Mouse (Mus musculus): ENCODE results near the gene Gm5426.

Gm5426 gene

DNA sequence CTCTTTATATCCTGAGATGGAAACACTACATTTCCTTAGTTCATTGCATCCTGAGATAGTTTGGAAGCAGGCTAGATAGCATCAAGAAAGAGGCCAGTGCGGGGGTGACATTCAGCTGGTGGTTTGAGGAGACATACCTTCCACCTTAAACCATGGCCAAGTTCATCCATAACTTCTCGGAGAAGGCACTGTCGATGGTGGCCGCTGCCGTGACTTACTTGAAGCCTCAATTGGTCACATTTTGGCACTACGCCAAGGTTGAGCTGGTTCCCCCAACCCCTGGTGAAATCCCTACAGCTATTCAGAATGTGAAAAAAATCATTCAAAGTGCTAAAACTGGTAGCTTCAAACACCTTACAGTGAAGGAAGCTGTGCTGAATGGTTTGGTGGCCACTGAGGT, at the start of gene Gm5426:
TSS of gene Gm5426 (plus strand) at position 153 of the 400 bp plus-strand sequence.
- DNase-seq (ENCODE audit: low read depth, low spot score): peak; percentile 28

DNA sequence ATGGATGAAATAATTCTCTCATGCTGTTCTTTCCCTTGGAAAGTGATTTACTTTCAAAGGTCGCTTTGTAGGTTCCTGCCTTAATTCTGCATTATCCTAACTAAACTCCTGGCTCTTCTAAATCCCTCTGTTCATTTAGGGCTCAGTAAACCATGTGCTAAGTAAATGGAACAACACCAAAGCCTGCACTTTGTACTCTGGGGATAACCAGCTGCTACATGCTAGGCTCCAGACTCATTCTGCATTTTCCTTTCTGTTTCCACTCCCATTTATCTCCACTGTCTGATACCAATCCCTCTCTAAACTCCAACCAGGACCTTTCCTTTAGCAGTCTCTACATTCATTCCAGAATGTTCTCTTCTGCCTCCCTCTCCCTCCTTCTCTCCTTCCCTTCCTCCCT, 46.7 kb upstream of the Gm5426 start:
- no peak for DNase-seq (ENCODE audit: low read depth, low spot score)

DNA sequence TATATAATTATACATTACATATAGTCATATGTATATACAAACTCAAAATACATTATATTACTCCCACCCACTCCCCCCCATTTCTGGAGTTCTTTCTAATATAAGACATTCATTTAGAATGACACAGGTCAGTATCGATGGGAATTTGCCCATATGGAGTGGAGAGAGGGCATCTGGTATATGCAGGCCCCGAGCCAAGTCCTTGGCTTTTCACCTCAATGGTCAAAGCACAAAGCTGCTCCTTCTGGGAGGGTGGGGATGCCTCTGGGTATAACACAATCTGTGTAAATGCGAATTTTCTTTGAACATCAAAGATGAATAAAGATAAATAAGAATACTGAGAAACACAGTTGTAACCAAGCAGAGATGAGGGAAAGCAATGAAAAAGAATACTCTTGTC, 46.0 kb upstream of the Gm5426 start:
- DNase-seq (ENCODE audit: low read depth, low spot score): no peak

DNA sequence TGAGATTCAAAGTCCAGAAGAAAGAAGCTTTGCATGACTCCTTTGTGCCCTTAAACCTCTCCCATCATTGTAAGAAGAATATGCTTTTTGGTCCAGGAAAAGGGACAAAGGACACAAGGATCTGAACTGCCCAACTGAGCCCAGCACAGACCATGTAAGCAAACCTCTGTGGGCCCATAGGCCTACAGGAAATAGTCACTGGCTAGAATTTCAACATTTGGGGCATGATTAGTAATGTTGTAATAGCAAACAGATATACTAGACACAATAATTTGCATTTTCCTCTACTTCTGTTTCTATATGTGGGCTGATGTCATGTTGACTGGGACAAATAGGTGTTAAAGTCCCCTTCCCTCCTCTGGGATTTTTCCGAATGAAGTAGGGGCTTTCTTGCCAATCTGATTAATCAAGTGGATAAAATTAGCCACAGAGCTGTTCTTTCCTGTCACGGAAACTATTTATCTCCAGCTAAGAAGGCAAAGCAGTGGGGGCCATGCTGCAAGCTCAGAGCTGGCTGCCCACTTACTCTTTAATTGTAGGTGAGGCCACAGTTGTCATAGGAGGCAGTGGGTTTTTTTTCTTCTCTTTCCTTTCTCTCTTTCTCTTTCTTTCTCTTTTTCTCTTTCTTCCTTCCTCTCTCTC, 42.4 kb upstream of the Gm5426 start:
- peak; percentile 15 for DNase-seq (ENCODE audit: low read depth, low spot score)

DNA sequence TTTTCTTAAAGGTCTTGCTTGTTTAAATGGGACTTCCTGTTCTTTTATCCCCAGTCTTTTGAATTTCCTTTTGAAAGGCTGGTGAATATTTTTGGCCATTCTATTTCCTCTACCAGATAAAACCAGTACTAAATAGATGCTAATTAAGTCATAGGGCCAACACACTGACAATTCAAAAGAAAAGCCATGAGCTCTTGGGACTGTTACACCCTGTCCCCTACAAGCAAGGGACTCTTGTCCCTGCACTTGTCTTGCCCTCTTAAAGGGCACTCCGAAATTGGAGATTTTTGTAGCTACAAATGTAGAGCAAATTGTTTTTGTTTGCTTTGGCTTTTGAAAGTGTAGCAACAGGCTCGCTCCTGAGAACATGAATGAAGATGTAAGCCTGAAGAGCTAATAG, 41.8 kb upstream of the Gm5426 start:
- no peak for DNase-seq (ENCODE audit: low read depth, low spot score)

DNA sequence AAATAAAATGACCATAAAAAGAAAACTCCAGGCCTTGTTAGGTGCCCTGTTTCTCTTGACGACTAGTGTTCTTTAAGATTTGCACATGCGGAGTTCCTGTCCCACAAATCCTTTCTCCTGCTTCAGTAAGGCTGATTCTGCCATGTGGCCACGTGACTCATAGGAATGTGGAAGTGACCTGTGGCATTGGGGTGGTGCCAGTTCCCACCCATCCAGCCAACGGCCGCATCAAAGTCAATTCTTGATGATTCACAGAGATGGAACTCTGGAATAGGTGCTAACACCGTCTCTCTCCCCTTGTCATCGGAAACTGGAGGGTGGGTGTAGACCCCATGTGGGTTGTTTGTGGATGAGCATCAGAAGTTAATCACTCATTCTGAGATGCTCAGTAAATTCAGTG, 39.7 kb upstream of the Gm5426 start:
- no peak for DNase-seq (ENCODE audit: low read depth, low spot score)

DNA sequence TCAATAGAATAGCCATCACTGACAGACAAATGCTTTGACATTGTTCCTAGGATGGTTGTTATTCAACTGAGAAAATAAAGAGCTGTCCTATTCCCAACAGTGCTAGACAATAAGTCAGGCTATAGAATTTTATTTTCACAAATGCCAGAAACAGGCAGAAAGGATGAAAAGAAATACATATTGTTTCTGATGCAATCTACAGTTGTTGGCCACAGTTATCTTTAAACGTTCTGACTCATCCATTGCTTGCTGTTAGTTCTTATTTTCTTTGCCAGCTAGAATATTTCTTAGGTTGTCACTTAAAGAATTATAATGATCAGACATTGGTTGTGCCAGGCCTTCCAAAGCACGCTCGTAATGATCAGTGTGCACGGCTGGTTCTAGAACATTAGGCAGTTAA, 35.4 kb upstream of the Gm5426 start:
- DNase-seq (ENCODE audit: low read depth, low spot score): no peak

DNA sequence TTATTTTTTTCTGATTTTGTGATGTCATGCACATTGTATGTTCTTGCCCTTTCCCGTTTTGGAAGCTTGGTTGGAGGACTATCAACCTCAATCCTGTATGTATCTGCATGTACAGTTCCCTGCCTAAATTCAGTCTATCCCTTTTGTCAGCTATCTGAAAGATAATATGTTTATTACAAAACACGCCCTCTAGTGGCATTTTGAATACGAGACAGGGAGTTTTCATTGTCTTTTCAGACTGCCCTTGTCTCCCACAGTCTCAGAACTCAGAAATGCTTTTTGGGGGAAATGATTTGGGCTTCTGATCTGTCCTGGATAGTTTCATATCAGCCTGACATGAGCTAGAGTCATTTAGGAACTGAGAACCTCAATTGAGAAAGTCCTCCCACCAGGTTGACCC, 32.2 kb upstream of the Gm5426 start:
- DNase-seq (ENCODE audit: low read depth, low spot score): peak; percentile 22

DNA sequence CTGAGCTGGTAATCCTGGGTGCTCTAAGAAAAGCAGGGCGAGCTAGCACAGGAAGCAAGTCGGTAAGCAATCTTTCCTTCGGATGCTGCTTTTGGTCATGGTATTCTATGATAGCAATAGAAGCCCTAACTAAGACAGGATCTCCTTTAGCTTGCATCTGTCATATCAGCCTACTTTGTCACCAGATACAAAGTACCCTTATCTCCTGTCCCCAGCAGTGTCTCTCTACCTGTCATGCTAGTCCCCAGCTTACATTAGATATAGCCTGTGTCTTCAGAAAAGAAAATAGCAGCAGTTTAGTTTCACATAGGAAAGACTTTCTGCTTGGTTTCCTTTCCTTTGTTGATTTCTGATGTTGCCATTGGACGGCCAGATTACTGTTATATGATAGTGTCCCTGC, 31.8 kb upstream of the Gm5426 start:
- DNase-seq (ENCODE audit: low read depth, low spot score): no peak

DNA sequence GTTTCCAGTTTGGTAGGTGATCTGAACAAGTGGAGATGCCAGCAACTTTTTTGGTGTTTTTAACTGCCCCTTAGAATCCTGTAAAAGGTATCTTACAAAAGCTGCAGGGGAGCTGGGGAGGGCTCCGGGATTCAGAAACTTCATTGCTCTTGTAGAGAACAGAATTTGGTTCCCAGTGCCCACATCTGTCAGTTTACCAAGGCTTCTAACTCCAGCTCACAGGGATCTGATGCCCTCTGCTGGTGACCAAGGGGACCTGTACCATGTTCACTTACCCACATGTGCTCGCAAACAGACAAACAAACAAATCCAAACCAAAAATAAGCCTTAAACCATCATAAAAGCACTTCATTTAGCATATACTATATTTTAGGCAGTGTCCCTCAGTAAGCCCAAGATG, 31.3 kb upstream of the Gm5426 start:
- DNase-seq (ENCODE audit: low read depth, low spot score): peak; percentile 55

DNA sequence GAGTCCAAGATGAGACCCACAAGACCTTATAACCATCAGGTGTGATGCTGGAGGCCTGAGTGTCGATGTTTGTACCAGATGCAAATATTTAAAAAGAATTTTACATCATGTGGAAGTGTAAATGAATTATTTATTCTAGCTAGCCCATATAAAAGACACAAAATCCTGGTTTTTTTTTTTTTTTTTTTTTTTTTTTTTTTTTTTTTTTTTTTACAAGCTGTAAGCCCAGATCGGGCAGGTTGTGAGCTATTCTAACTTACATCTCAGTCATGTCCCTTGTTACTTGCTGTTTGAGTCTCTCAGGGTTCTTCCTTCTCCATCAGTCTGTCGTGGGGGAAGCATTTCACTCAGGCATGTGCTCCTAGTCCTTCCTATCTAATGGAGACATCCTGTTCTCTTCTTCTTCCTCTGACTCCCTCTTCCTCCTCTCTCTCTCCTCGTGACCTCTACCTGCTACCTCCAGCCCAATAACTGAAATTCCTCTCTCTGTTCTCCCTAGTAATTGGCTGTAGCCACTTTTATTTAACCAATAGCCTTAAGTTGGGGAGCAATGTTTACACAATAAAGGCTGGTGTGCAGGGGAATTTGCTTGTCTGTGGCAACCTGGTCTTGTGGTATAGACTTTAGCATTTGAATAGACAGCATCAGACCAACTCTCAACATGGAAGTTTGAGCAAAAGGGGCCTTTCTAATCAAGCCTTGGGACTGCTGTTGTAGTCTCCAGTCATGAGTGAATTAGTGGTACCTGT, 29.3 kb upstream of the Gm5426 start:
- no peak for DNase-seq (ENCODE audit: low read depth, low spot score)

DNA sequence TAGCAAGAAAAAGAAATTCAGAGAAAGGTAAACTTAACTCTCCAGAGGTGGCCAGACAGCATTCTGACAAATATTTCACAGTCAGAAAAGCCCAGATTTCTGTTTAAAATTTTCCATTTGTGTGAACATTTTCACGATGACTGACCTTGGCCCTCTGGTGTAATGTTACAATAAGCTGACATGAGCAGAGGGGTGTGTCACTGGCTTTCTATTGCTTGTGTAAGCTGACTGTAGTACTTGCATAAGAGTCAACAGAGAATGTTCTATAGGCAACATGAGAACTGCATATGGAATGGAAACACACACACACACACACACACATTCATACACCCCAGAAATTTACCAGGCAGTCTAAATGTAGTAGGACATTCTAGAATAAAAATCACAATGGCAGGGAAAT, 28.6 kb upstream of the Gm5426 start:
- no peak for DNase-seq (ENCODE audit: low read depth, low spot score)

DNA sequence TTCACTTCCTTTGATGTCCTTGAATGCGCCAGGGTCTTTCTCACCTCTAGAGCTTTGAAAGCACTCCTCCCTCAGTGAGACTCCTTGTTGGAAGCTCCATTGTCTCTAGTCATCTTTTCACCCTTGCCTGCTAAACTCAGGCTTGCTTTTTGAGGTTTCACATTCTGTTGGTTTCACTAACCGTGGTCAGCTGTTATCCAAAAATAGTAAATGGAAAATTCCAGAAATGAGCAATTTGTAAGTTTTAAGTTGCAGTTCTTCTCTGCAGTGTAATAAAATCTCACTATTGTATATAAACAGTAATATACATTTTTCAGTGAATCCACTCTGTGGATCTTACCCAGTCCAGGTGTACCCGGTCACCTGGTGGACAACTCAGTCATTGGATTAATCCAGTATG, 21.1 kb upstream of the Gm5426 start:
- no peak for DNase-seq (ENCODE audit: low read depth, low spot score)

DNA sequence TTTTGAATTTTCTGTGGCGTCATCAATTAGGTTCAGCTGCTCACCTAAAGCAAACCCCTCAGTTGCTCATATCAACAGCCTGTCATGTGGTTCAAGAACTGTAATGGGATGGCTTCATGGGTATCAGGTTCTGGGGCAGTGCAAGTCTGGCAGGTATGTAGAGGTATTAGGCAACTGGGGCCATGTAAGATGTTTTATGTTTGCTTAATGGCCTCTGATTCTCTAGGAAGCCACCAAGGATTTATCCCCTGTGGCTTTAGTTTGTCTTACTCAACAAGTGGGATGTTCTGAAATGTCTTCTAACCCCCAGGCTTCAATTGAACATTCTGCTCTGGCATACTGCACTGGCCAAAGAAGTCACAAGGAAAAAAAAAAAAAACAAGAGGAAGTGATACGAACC, 15.6 kb upstream of the Gm5426 start:
- DNase-seq (ENCODE audit: low read depth, low spot score): no peak

DNA sequence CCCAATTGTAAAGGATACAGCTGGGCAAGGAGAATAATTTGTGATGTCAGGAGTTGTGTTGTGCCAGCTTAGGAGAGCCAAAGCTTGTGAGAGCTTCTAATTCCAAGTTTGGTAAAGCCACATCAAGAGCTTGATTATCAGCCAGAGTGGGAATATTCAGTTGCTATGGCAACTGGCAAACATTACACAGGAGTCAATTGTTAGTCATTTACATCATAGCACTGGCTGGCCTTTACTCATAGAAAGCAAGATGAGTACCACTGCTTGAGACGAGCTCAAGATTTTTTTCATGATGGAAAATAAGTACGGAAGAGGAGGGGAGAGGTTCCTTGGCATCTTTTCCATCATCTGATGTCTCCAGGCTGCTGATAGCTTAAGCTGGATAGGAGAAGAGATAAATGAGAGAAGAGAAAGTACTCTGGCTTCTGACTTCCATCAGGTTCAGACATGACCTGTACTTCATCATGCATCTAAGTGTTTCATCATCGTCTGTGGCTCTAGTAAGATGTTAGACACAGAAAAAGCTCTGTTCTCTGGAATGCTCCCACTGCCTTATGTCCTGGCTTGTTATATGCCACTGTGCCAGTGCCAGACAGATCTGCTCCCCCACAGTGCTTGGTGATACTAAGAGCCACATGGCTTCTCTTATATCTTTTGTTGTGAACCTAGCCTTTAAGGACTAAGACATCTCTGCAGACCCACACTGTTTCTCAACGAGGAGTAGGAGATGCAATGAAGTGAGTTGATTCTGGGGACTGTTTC, 15.0 kb upstream of the Gm5426 start:
- DNase-seq (ENCODE audit: low read depth, low spot score): no peak

DNA sequence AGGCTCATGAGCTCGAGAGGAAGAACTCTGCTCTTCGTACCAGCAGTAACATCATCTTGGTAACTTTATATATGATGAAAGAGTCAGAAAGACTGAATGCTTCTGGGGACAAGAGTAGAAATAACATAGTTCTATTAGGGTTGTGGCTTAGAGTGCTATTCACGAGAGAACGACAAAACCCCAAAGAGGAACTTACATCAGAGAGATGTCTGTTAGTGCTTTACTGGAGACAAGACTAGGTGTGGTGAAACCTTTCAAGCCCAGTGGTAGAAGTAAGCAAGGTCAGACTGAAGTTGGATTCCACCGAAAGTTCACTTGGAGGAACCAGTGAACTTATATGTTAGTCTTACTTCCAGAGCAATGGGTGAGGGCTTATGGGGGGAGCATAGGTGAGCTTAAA, 12.5 kb upstream of the Gm5426 start:
- DNase-seq (ENCODE audit: low read depth, low spot score): no peak

DNA sequence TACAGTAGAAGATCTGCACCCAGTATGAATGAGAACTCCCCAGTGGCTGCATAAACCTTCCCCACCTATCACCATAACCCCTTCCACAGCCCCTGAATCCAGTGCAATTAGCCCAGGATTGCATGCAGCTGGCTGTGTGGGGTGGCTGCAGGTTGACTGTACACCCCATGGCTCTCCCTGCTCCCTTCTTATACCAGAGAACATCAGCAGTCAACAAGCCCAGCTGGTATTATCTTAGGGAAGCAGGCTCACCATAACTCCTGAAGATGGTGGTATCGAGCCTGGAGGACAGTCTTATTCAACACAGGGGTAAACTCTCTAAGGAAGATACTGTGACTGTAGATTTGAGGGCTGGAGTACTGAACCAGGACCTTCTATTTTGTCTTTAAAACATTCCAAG, 12.1 kb upstream of the Gm5426 start:
- no peak for DNase-seq (ENCODE audit: low read depth, low spot score)

DNA sequence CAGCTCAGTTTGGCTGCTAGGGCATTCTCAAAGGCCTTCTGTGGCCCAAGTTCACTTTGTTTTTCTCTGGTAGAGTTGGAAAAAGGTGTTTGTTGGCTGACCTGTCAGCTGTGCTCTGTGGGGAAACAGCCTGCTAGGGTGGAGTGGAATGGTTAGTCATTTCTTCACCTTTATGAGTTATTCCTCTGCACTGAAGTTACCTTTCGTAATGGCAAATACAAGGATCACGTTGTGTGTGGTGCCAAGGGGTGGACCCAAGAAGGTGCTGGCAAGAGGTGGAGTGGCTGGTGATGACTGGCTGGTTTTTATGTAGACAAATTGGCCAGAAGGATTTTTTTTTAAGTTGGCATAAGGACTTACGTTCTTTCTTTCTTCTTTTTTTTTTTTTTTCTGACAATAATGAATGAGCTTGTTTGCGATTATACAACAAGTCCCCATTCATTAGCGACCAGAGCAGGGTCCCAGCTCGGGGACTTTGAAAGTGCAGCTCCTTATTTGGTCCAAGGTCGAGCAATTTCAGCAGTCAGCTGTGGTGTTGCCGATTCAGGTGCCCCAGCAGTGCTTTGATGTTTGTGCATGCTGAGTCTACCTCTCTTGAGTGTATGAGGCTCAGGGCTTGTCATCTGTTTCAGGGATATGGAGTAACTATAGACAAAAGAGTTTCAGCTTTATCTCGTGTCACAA, 10.5 kb upstream of the Gm5426 start:
- DNase-seq (ENCODE audit: low read depth, low spot score): no peak

DNA sequence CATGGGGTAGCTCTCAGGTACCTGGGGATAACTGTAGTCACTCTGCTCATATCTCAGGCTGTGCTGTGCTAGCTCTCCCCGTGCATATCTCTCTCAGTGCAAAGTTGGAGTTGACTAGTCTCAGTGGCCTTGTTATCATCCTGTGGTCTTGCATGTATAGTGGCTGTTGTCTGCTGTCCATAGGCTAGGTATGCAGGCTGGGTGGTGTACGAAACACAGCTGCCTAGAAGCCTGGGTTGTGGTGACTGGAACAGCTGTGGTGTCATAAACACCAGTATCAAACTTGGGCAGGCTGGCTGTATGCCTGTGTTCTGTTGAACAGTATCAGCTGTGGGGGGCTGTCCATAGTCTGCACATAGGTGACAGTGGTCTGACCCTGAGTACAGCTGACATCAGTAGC, 7.2 kb upstream of the Gm5426 start:
- no peak for DNase-seq (ENCODE audit: low read depth, low spot score)

DNA sequence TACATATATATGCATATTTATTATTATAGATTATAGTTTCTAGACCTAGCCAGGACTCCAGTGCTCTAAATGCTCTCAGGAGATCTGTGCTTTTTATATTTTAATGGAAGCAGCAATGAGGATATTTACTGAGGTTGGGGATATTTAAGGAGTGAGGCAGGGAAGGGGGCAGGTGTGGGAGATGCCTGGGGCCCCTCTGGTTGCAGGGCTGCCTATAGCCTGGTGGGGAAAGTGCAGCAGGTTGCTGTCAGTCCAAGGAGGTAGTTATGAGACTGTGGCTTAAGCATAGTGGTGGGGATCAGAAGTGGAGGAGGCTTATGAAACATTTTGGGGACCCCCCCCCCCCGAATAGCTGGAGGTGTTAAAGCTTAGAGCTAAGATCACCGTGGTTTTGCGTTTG, 6.0 kb upstream of the Gm5426 start:
- DNase-seq (ENCODE audit: low read depth, low spot score): no peak

DNA sequence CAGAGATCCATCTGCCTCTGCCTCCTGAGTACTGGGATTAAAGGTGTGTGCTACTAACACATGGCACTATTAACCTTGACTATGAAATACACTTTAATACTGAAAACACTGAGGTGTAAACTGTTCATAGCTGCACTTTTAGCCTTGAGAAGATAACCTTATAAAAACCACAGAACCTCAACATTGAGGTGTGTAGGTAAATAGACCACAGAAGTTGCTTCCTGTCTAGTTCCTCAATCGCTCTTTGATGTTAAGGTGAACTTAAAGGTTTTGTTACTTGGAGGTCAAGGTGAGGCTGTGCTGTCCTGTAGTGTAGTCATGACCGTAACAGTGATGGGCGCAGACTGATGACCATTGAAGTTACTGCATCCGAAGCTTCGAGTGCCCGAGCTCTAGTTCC, 5.3 kb upstream of the Gm5426 start:
- peak; percentile 54 for DNase-seq (ENCODE audit: low read depth, low spot score)

DNA sequence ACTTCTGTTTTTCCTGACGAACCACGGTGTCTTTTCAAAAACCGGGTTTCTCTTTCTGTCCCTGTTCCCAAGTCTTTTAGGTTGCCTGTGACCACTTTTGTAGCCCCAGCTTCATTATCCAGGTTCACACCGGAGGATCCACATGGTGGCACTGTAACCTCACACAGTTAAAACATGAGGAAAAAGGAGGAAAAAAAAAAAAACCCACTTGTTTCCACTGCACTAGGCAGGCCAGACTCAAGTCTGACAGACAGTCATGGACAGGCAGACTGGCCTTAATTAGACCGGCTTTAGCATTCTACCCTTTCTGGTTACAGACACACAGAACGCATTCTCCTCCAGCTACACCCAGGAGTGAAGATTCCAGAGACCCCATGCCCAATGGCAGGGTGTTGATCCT, 4.2 kb upstream of the Gm5426 start:
- DNase-seq (ENCODE audit: low read depth, low spot score): peak; percentile 75
